Mouse (Mus musculus): ENCODE measurements around the gene Psmd2. TPM values are rescaled to one million over a fixed set of nuclear protein-coding genes. Genes with fewer than 3 reads are reported as not detected.

Gene Psmd2
- polyA plus RNA-seq, 1 experiment, result 118 TPM

GRCm38 (mm10) chr16:20701729-20702521 lies 50.5 kb downstream of the Psmd2 start:
- DNase-seq (ENCODE audit: low read depth), result no peak

GRCm38 (mm10) chr16:20702522-20702893 lies 51.1 kb downstream of the Psmd2 start:
- DNase-seq (ENCODE audit: low read depth), result no peak

GRCm38 (mm10) chr16:20703071-20703470 lies 51.6 kb downstream of the Psmd2 start:
- DNase-seq (ENCODE audit: low read depth), result no peak

- no peak for DNase-seq (ENCODE audit: low read depth)
Observed at GRCm38 (mm10) chr16:20703699-20704400, 52.4 kb downstream of the Psmd2 start.

GRCm38 (mm10) chr16:20705786-20706185 lies 54.3 kb downstream of the Psmd2 start:
- no peak for DNase-seq (ENCODE audit: low read depth)

- DNase-seq (ENCODE audit: low read depth), result no peak
Observed at GRCm38 (mm10) chr16:20706407-20707055, 55.1 kb downstream of the Psmd2 start.

GRCm38 (mm10) chr16:20708220-20708938 lies 56.9 kb downstream of the Psmd2 start:
- no peak for DNase-seq (ENCODE audit: low read depth)

- no peak for DNase-seq (ENCODE audit: low read depth)
Observed at GRCm38 (mm10) chr16:20708939-20709734, 57.7 kb downstream of the Psmd2 start.

GRCm38 (mm10) chr16:20710370-20710769 lies 58.9 kb downstream of the Psmd2 start:
- DNase-seq (ENCODE audit: low read depth), result no peak

- DNase-seq (ENCODE audit: low read depth), result no peak
Observed at GRCm38 (mm10) chr16:20710810-20711209, 59.4 kb downstream of the Psmd2 start.

- no peak for DNase-seq (ENCODE audit: low read depth)
Observed at GRCm38 (mm10) chr16:20712190-20712589, 60.7 kb downstream of the Psmd2 start.

- DNase-seq (ENCODE audit: low read depth), result no peak
Observed at GRCm38 (mm10) chr16:20712889-20713288, 61.4 kb downstream of the Psmd2 start.

Other genes starting within 250 kb of the Psmd2 start
- gene Abcc5, start 225.3 kb upstream of the Psmd2 start, polyA plus RNA-seq (2012; rRNA removed), result 79.5 and 90.2 TPM in 2 replicates
- 32.6 and 36.2 TPM in 2 replicates for gene Eif2b5, start 152.8 kb upstream of the Psmd2 start, polyA plus RNA-seq (2012; rRNA removed)
- 23.2 and 39.0 TPM in 2 replicates for gene Dvl3, start 134.7 kb upstream of the Psmd2 start, polyA plus RNA-seq (2012; rRNA removed)
- gene Ap2m1, start 116.2 kb upstream of the Psmd2 start, polyA plus RNA-seq (2012; rRNA removed), result 328 and 405 TPM in 2 replicates
- gene Abcf3, start 103.1 kb upstream of the Psmd2 start, polyA plus RNA-seq (2012; rRNA removed), result 52.0 and 59.4 TPM in 2 replicates
- gene Vwa5b2, start 62.2 kb upstream of the Psmd2 start, polyA plus RNA-seq (2012; rRNA removed), result 0.36 and 0.88 TPM in 2 replicates
- gene Eef1akmt4, start 40.1 kb upstream of the Psmd2 start, polyA plus RNA-seq (2012; rRNA removed), result 9.4 and 16.3 TPM in 2 replicates
- 0.05 TPM in 1 of 2 replicates, not detected in the other for gene Gm49333, start 40.0 kb upstream of the Psmd2 start, polyA plus RNA-seq (2012; rRNA removed)
- 19.7 and 22.4 TPM in 2 replicates for gene Alg3, start 39.9 kb upstream of the Psmd2 start, polyA plus RNA-seq (2012; rRNA removed)
- 2.9 and 3.6 TPM in 2 replicates for gene Camk2n2, start 30.4 kb upstream of the Psmd2 start, polyA plus RNA-seq (2012; rRNA removed)
- 0.18 and 0.32 TPM in 2 replicates for gene Ece2, start 21.8 kb upstream of the Psmd2 start, polyA plus RNA-seq (2012; rRNA removed)
- gene Eif4g1, start 16.7 kb downstream of the Psmd2 start, polyA plus RNA-seq (2012; rRNA removed), result 338 and 402 TPM in 2 replicates
- 11.8 and 12.7 TPM in 2 replicates for gene Fam131a, start 41.6 kb downstream of the Psmd2 start, polyA plus RNA-seq (2012; rRNA removed)
- 19.2 and 21.3 TPM in 2 replicates for gene Polr2h, start 66.0 kb downstream of the Psmd2 start, polyA plus RNA-seq (2012; rRNA removed)
- gene Clcn2, start 66.1 kb downstream of the Psmd2 start, polyA plus RNA-seq (2012; rRNA removed), result 17.3 and 19.3 TPM in 2 replicates
- 19.8 and 20.2 TPM in 2 replicates for gene Chrd, start 81.5 kb downstream of the Psmd2 start, polyA plus RNA-seq (2012; rRNA removed)
- 4.1 and 4.2 TPM in 2 replicates for gene Thpo, start 82.9 kb downstream of the Psmd2 start, polyA plus RNA-seq (2012; rRNA removed)